Mouse (Mus musculus) heart, embryonic 13.5 days (tissue): ENCODE results near the gene Fam227a. TPM values are rescaled to one million over a fixed set of nuclear protein-coding genes. Genes with fewer than 3 reads are reported as not detected.
A peak's percentile ranks its signal among the peaks of the same experiment; 100 is the strongest.

ENCODE experiments used
- ATAC-seq: fragments of 200-750 bp; cut with Nextera tagmentation; 2 replicates; pipeline ENCODE4 v1.8.0; 2017; ENCODE audit warnings: moderate TSS enrichment; ENCODE audit not compliant: insufficient number of reproducible peaks, low FRiP score, low TSS enrichment; ENCODE audit errors: extremely low read depth
- H3K27ac ChIP-seq: fragments of 300-500 bp; sonication (generic); replicated peaks from 2 replicates; pipeline ENCODE4 v1.5.1; 2015; ENCODE audit warnings: moderate library complexity, mild to moderate bottlenecking, inconsistent platforms
- H3K27me3 ChIP-seq: fragments of 300-500 bp; sonication (generic); replicated peaks from 2 replicates; pipeline ENCODE4 v1.6.1; 2015; ENCODE audit warnings: mild to moderate bottlenecking, inconsistent platforms
- H3K36me3 ChIP-seq: fragments of 300-500 bp; sonication (generic); 2 replicates; pipeline ENCODE4 v1.6.1; 2015; ENCODE audit warnings: mild to moderate bottlenecking, inconsistent platforms
- H3K4me1 ChIP-seq: fragments of 300-500 bp; sonication (generic); 2 replicates; pipeline ENCODE4 v1.6.1; 2015; ENCODE audit warnings: inconsistent platforms
- H3K4me2 ChIP-seq: fragments of 300-500 bp; sonication (generic); 2 replicates; pipeline ENCODE4 v1.6.1; 2015; ENCODE audit warnings: inconsistent platforms, mild to moderate bottlenecking, moderate library complexity
- H3K4me3 ChIP-seq: fragments of 300-500 bp; sonication (generic); 2 replicates; pipeline ENCODE4 v1.5.1; 2015; ENCODE audit warnings: moderate library complexity, mild to moderate bottlenecking, inconsistent platforms
- H3K9ac ChIP-seq: fragments of 300-500 bp; sonication (generic); 2 replicates; pipeline ENCODE4 v1.6.1; 2015; ENCODE audit warnings: inconsistent platforms, mild to moderate bottlenecking, moderate library complexity
- H3K9me3 ChIP-seq: fragments of 300-500 bp; sonication (generic); 2 replicates; pipeline ENCODE4 v1.6.1; 2016; ENCODE audit warnings: inconsistent platforms
- WGBS: fragments of 180-500 bp; shearing (Covaris S2); methylation state at CpG from one replicate; pipeline ENCODE4 v1.1.7; 2015; ENCODE audit warnings: mixed read lengths; 5-methylcytosine and 5-hydroxymethylcytosine counted together
- microRNA-seq: library from miRNA; unstranded; fragments of <30 nt; microRNA quantifications from one replicate; pipeline ENCODE4, GENCODE M21; 2016
- polyA plus RNA-seq: library from polyadenylated mRNA; unstranded; fragments of >200 nt; fragmentation: Nextera tagmentation; extraction: Ambion mirVana; gene quantifications from 2 replicates; pipeline ENCODE4 v1.2.1, GENCODE M21; 2015

The Fam227a gene
- polyA plus RNA-seq, 1 experiment from 2014 or later, result 1.1 TPM

- H3K9ac ChIP-seq, result no peak overlapping the region
- WGBS, result 50% methylated on average over 9 of the region's 9 CpGs
These were observed 96.3 kb downstream of the Fam227a start for GRCm38 (mm10) chr15:79562417-79562816.

GRCm38 (mm10) chr15:79559649-79560048 is 99.1 kb downstream of the Fam227a start:
- Histone ChIP-seq H3K27me3 (no peaks in the 10 kb centered on the region), H3K4me1 (peaks cover 16% of the 10 kb centered on the region), H3K9me3 (no peaks in the 10 kb centered on the region), H3K36me3 (no peaks in the 10 kb centered on the region), H3K4me2 (no peak overlapping the region), H3K27ac (no peak overlapping the region), H3K9ac (no peak overlapping the region), H3K4me3 (no peak overlapping the region)
- 53% methylated on average over 3 of the region's 3 CpGs for WGBS
- ATAC-seq, result no peak

More at GRCm38 (mm10) chr15:79562417-79562816, 96.3 kb downstream of the Fam227a start:
- Histone ChIP-seq H3K4me1 (peaks cover 16% of the 10 kb centered on the region), H3K27ac (peak overlapping the region; percentile 46), H3K4me3 (no peak overlapping the region), H3K27me3 (no peaks in the 10 kb centered on the region), H3K4me2 (peak overlapping the region; percentile 42), H3K9me3 (no peaks in the 10 kb centered on the region), H3K36me3 (no peaks in the 10 kb centered on the region)
- ATAC-seq, result no peak

Small RNA genes within 50 kb of the gene (microRNA-seq; reads per million reads assigned to microRNA genes)
- gene Gm27903, result not detected

Other genes with a start within 250 kb of the Fam227a start
- 64.8 and 76.2 TPM in 2 replicates for gene Csnk1e, start 203.4 kb downstream of the Fam227a start, polyA plus RNA-seq
- 0.19 and 0.21 TPM in 2 replicates for gene Kcnj4, start 153.7 kb downstream of the Fam227a start, polyA plus RNA-seq
- 69.8 and 72.1 TPM in 2 replicates for gene Kdelr3, start 142.5 kb downstream of the Fam227a start, polyA plus RNA-seq
- gene Ddx17, start 112.2 kb downstream of the Fam227a start, polyA plus RNA-seq, result 26.9 and 28.8 TPM in 2 replicates
- 1.2 and 1.9 TPM in 2 replicates for gene Dmc1, start 53.8 kb downstream of the Fam227a start, polyA plus RNA-seq
- gene Cby1, start 243 bp upstream of the Fam227a start, polyA plus RNA-seq, result 41.3 and 47.8 TPM in 2 replicates
- gene Tomm22, start 11.9 kb upstream of the Fam227a start, polyA plus RNA-seq, result 199 and 240 TPM in 2 replicates
- 19.8 and 20.4 TPM in 2 replicates for gene Josd1, start 29.0 kb upstream of the Fam227a start, polyA plus RNA-seq
- gene Gtpbp1, start 31.9 kb upstream of the Fam227a start, polyA plus RNA-seq, result 27.0 and 29.5 TPM in 2 replicates
- gene Sun2, start 83.6 kb upstream of the Fam227a start, polyA plus RNA-seq, result 4.3 and 5.3 TPM in 2 replicates
- gene Dnal4, start 118.9 kb upstream of the Fam227a start, polyA plus RNA-seq, result 35.6 and 37.5 TPM in 2 replicates
- 1.6 and 1.7 TPM in 2 replicates for gene Nptxr, start 145.8 kb upstream of the Fam227a start, polyA plus RNA-seq
- not detected in 2 replicates for gene Npcd, start 175.3 kb upstream of the Fam227a start, polyA plus RNA-seq
- 48.6 and 49.5 TPM in 2 replicates for gene Cbx6, start 175.7 kb upstream of the Fam227a start, polyA plus RNA-seq
- 13.5 and 13.9 TPM in 2 replicates for gene Apobec3, start 232.7 kb upstream of the Fam227a start, polyA plus RNA-seq